8 mouse cellular contexts compared by ENCODE assay signal in the genomic region with DNA sequence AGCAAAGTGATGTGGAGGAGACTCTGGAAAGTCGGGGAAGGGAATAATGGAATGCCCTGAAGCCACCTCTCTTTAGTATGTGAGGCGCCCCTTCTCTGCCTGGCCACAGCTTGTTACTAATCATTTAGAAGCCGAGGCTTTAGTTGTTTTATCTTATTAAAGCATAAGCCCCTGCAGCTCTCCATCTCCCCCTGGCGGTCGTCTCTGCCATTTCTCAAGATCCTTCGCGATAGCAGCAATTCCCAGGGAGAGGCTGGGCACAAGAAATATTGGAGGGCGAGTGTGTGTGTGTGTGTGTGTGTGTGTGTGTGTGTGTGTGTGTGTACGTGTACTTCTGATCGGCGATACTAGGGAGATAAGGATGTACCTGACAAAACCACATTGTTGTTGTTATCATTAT. TPM values are rescaled to one million over a fixed set of nuclear protein-coding genes. Genes with fewer than 3 reads are reported as not detected.
DNase-seq lines count a peak whose midpoint lies in the region; ATAC-seq and TF ChIP-seq lines count a peak whose summit lies in the region.

No protein-coding gene starts in this region.

- no peak overlapping the region for H3K27ac ChIP-seq in MEL (ENCODE audit: control insufficient read depth, low read depth, low read length)
- no peak overlapping the region for H3K27ac ChIP-seq in hindbrain, embryonic 13.5 days
- no peak overlapping the region for H3K27ac ChIP-seq in lung, postnatal 0 days (ENCODE audit: low read length)

- no peak overlapping the region for H3K9ac ChIP-seq in MEL (ENCODE audit: control insufficient read depth, low read depth, low read length, poor library complexity, severe bottlenecking)
- peak overlapping the region; percentile 51; the same call in 1 of the 2 replicates for H3K9ac ChIP-seq in hindbrain, embryonic 13.5 days
- H3K9ac ChIP-seq in lung, postnatal 0 days (replicated peaks; ENCODE audit: low read depth): no peak overlapping the region

- no peak for TF ChIP-seq EP300 in MEL (IDR thresholded peaks at IDR 0.05; ENCODE audit: low read depth in 1 of 2, low read length in 2 of 2)
- no peak for TF ChIP-seq EP300 in lung, postnatal 0 days (IDR thresholded peaks at IDR 0.05)

- no peak for TF ChIP-seq POLR2A in MEL (IDR thresholded peaks at IDR 0.05; ENCODE audit: control insufficient read depth in 1 of 2, insufficient read depth in 1 of 2, low read depth in 1 of 2, low read length in 2 of 2, poor library complexity in 1 of 2)

- peak in 2 of 3 experiments; percentile 38 to 44; a peak in 4 of 6 replicates for TF ChIP-seq CTCF in MEL (IDR thresholded peaks at IDR 0.05 in 2 of 3, conservative IDR thresholded peaks at IDR 0.05 in 1 of 3; ENCODE audit: control insufficient read depth in 1 of 3, insufficient read depth in 1 of 3, low read depth in 2 of 3, low read length in 3 of 3, poor library complexity in 1 of 3, severe bottlenecking in 1 of 3)
- peak; percentile 90 for TF ChIP-seq CTCF in lung, postnatal 0 days (IDR thresholded peaks at IDR 0.05)

- no peaks in the 10 kb centered on the region for H3K9me3 ChIP-seq in MEL (replicated peaks; ENCODE audit: insufficient read depth, low read length)
- no peaks in the 10 kb centered on the region for H3K9me3 ChIP-seq in hindbrain, embryonic 13.5 days
- H3K9me3 ChIP-seq in lung, postnatal 0 days (ENCODE audit: low read length): no peaks in the 10 kb centered on the region

- TF ChIP-seq RAD21 in MEL (IDR thresholded peaks at IDR 0.05; ENCODE audit: low read depth, low read length): peak; percentile 38

- no peaks in the 10 kb centered on the region for H3K4me1 ChIP-seq in MEL (ENCODE audit: control insufficient read depth in 1 of 2, insufficient read depth in 2 of 2, low read length in 2 of 2)
- H3K4me1 ChIP-seq in hindbrain, embryonic 13.5 days (replicated peaks): peaks cover 28% of the 10 kb centered on the region
- peaks cover 10% of the 10 kb centered on the region; the same call in 1 of the 2 replicates for H3K4me1 ChIP-seq in lung, postnatal 0 days (ENCODE audit: insufficient read depth, low read depth, low read length)

- no peak for ATAC-seq in hindbrain, embryonic 13.5 days (ENCODE audit: low FRiP score)
- peak; percentile 32; the same call in 1 of the 2 replicates for ATAC-seq in lung, postnatal 0 days

- WGBS in hindbrain, embryonic 13.5 days: 3% methylated on average over 11 of the region's 11 CpGs
- whole genome bisulfite sequencing in lung, postnatal 0 days: 3% methylated on average over 11 of the region's 11 CpGs

- H3K36me3 ChIP-seq in MEL (ENCODE audit: control insufficient read depth in 1 of 2, insufficient read depth in 2 of 2, low read length in 2 of 2): no peaks in the 10 kb centered on the region
- no peaks in the 10 kb centered on the region for H3K36me3 ChIP-seq in hindbrain, embryonic 13.5 days
- no peaks in the 10 kb centered on the region for H3K36me3 ChIP-seq in lung, postnatal 0 days (ENCODE audit: insufficient read depth, low read length)

- peak; percentile 7 for DNase-seq in MEL (ENCODE audit: low read depth, low spot score)
- DNase-seq in cerebellum, adult 8-10 months: peak; percentile 59
- peak; percentile 71 to 73 for DNase-seq in frontal cortex, postnatal 25 days (ENCODE audit: low spot score in 2 of 2)
- DNase-seq in layer of hippocampus, postnatal 14 days (ENCODE audit: low spot score in 2 of 2): peak; percentile 68 to 76
- peak; percentile 83 for DNase-seq in lung, postnatal 0 days (ENCODE audit: low spot score)
- DNase-seq in retina, embryonic 14.5 days (ENCODE audit: low spot score): peak; percentile 93
- DNase-seq in thymus, postnatal 36 days: peak; percentile 47 to 66

- no peaks in the 10 kb centered on the region for H3K79me2 ChIP-seq in MEL (ENCODE audit: control insufficient read depth, insufficient read depth, low read length, poor library complexity)

- no peak overlapping the region for H3K4me3 ChIP-seq in MEL (ENCODE audit: control insufficient read depth in 1 of 2, insufficient read depth in 1 of 2, low read depth in 2 of 2, low read length in 2 of 2)
- peak overlapping the region; percentile 42; the same call in 1 of the 2 replicates for H3K4me3 ChIP-seq in hindbrain, embryonic 13.5 days
- H3K4me3 ChIP-seq in lung, postnatal 0 days (ENCODE audit: low read depth, low read length): peak overlapping the region; percentile 50

- peak overlapping the region; percentile 79 for H3K4me2 ChIP-seq in hindbrain, embryonic 13.5 days
- H3K4me2 ChIP-seq in lung, postnatal 0 days (replicated peaks; ENCODE audit: low read depth, low read length): peak overlapping the region; percentile 68

- H3K27me3 ChIP-seq in MEL (ENCODE audit: control insufficient read depth in 1 of 2, insufficient read depth in 2 of 2, low read length in 2 of 2): no peaks in the 10 kb centered on the region
- H3K27me3 ChIP-seq in hindbrain, embryonic 13.5 days: peaks cover 41% of the 10 kb centered on the region
- no peaks in the 10 kb centered on the region for H3K27me3 ChIP-seq in lung, postnatal 0 days (replicated peaks; ENCODE audit: insufficient read depth, low read length)

TF ChIP-seq in MEL, 35 proteins besides CTCF, POLR2A, EP300 and RAD21:
- TF ChIP-seq SMC3 (IDR thresholded peaks at IDR 0.05; ENCODE audit: low read depth, low read length) (peak; percentile 47), ZC3H11A (IDR thresholded peaks at IDR 0.05; ENCODE audit: low read depth, low read length) (0 out of 2 replicates have a peak, but pooled peaks have one; percentile 15), MYC (IDR thresholded peaks at IDR 0.05; ENCODE audit: low read depth, low read length) (no peak)
TF ChIP-seq in MEL: peak in this region for 2.

RNA-seq across cellular contexts. Expression of a gene that starts 0.7 kb away (rescaled TPM):
- total RNA-seq in MEL (2012; rRNA removed): not detected in 2 replicates
- polyA plus RNA-seq in MEL (2012; ENCODE audit: insufficient read depth in 1 of 2, insufficient read length in 2 of 2, low read depth in 1 of 2, low replicate concordance in 2 of 2, missing spikeins in 1 of 2): not detected
- polyA plus RNA-seq in hindbrain, embryonic 13.5 days (2015; fragmentation: Nextera tagmentation; extraction: Ambion mirVana): 1.7 and 1.9 TPM in 2 replicates
- total RNA-seq in layer of hippocampus, postnatal 14 days (2021): 1 to 10 TPM; 3.5 to 4.1 TPM
- 6.1 and 10.6 TPM in 2 replicates for polyA plus RNA-seq in lung, postnatal 0 days (2015; fragmentation: Nextera tagmentation; extraction: Ambion mirVana)

Comparison
In these comparisons a context has a peak if more than half of its experiments do, and no peak if none do; other contexts are left out.
1. DNase-seq: peak in every context shown above with its lines; median percentile 93 in retina, embryonic 14.5 days; 83 in lung, postnatal 0 days; 72 in frontal cortex, postnatal 25 days; 72 in layer of hippocampus, postnatal 14 days; 59 in cerebellum, adult 8-10 months; 56 in thymus, postnatal 36 days; 7 in MEL.
2. H3K4me3 ChIP-seq: peak in hindbrain, embryonic 13.5 days (single experiment) and lung, postnatal 0 days (single experiment); none in MEL (0 of 2).